Mouse (Mus musculus): ENCODE measurements at regions not wholly inside any gene's neighbourhood (a gene's known extent, or its start where the extent isn't known, plus 50 kb on each side); places are given as distances from the start of the nearest gene placed in this dataset.

DNA sequence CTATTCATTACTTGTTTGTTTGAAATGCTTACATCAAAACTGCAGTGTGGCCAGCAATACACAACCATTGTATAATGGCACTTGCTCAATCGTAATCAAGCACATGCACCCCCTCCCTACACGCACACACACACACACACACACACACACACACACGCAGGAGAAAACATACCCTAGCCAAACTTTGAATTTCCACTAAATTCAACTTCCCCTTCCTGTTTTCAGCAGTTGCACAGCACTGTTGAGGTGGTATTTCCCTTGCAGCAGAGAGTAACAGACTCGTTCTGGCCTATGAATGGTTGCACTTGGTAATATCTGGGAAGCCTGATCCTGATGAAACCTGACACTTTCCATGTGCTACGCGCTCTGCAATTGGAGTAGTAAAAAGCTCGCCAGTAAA, 173.8 kb downstream of the Rap2a start:
- no peak for TF ChIP-seq POLR2A (IDR thresholded peaks at IDR 0.05; ENCODE audit: insufficient read depth, low read depth, low read length)
- no peak for TF ChIP-seq CTCF (IDR thresholded peaks at IDR 0.05)

Measured in heart, adult 2 months (tissue).